Mouse (Mus musculus) forebrain, embryonic 10.5 days (tissue): ENCODE data around the gene Soga1. TPM values are rescaled to one million over a fixed set of nuclear protein-coding genes. Genes with fewer than 3 reads are reported as not detected.

Source experiments
- DNase-seq: peaks from one replicate; pipeline ENCODE4 v3.0.0-alpha.2; 2017; ENCODE audit warnings: low spot score; ENCODE audit errors: extremely low spot score
- H3K27ac ChIP-seq: fragments of 300-500 bp; sonication (generic); 2 replicates; pipeline ENCODE4 v1.5.1; 2016; ENCODE audit warnings: mild to moderate bottlenecking
- H3K27me3 ChIP-seq: fragments of 300-500 bp; sonication (generic); 2 replicates; pipeline ENCODE4 v1.6.1; 2016; ENCODE audit warnings: mild to moderate bottlenecking; ENCODE audit not compliant: poor library complexity, severe bottlenecking
- H3K36me3 ChIP-seq: fragments of 300-500 bp; sonication (generic); replicated peaks from 2 replicates; pipeline ENCODE4 v1.6.1; 2016; ENCODE audit warnings: mild to moderate bottlenecking, moderate library complexity
- H3K4me1 ChIP-seq: fragments of 300-500 bp; sonication (generic); 2 replicates; pipeline ENCODE4 v1.6.1; 2016
- H3K4me3 ChIP-seq: fragments of 300-500 bp; sonication (generic); 2 replicates; pipeline ENCODE4 v1.5.1; 2016; ENCODE audit warnings: mild to moderate bottlenecking, moderate library complexity
- H3K9me3 ChIP-seq: fragments of 300-500 bp; sonication (generic); 2 replicates; pipeline ENCODE4 v1.6.1; 2016; ENCODE audit warnings: mild to moderate bottlenecking, moderate library complexity
- WGBS: fragments of 180-500 bp; shearing (Covaris S2); methylation state at CpG from one replicate; pipeline ENCODE4 v1.1.7; 2016; 5-methylcytosine and 5-hydroxymethylcytosine counted together
- polyA plus RNA-seq: library from polyadenylated mRNA; unstranded; fragments of >200 nt; fragmentation: Nextera tagmentation; extraction: Ambion mirVana; gene quantifications from 2 replicates; pipeline ENCODE4 v1.2.1, GENCODE M21; 2016

Soga1 gene
- polyA plus RNA-seq, 1 experiment from 2014 or later = 4.0 TPM

GRCm38 (mm10) chr2:157068701-157069354, 10.2 kb downstream of the Soga1 start:
- H3K4me3 ChIP-seq = 0 out of 2 replicates have a peak overlapping the region, but pooled peaks have one; percentile 1
- H3K27ac ChIP-seq = peak overlapping the region; percentile 66
- peaks cover 97% of the 10 kb centered on the region for H3K4me1 ChIP-seq
- DNase-seq = no peak
- 76% methylated on average over 14 of the region's 14 CpGs for WGBS
- no peaks in the 10 kb centered on the region for H3K27me3 ChIP-seq
- H3K36me3 ChIP-seq = peaks cover 67% of the 10 kb centered on the region
- H3K9me3 ChIP-seq = no peaks in the 10 kb centered on the region

DNA sequence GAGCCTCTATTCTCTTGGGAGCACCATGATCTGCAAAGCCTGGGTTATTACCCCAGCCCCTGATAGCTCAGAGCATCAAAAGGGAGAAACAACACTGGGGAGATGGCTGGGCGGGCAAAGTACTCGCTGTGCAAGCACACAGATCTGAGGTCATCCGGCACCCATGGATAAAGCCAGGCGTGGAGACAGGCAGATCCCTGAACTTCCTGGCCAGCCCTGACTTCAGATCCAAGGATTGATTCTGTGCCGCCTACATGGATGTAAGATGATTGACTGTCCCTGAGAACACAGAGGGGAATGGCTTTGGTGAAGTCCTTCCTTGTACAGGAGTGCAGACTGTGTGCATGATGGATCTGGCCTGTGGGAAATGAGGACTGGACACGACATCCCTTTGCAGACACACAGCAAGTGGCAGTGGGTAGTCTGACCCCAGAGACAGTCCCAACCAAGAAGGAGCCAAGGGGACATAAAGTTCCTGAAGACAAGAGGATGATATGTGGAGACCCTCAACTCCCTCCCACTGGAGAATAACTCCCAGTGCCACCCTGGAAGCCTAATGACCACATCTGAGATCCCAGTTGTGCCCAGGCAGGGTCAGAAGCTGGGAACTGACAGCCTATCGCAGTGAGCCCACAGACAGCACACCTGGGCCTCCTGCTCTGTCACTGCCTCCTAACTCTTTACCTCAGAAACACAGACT, 12.2 kb downstream of the Soga1 start:
- WGBS = 90% methylated on average over 7 of the region's 7 CpGs
- no peak overlapping the region for H3K27ac ChIP-seq

GRCm38 (mm10) chr2:157065879-157066226, 13.2 kb downstream of the Soga1 start:
- H3K4me3 ChIP-seq = no peak overlapping the region
- no peak for DNase-seq
- H3K9me3 ChIP-seq = no peaks in the 10 kb centered on the region
- H3K4me1 ChIP-seq = peaks cover 88% of the 10 kb centered on the region
- no peaks in the 10 kb centered on the region for H3K27me3 ChIP-seq
- H3K27ac ChIP-seq = no peak overlapping the region
- peaks cover 60% of the 10 kb centered on the region for H3K36me3 ChIP-seq
- WGBS = 84% methylated on average over 7 of the region's 7 CpGs

More for the DNA sequence above, 12.2 kb downstream of the Soga1 start:
- Histone ChIP-seq H3K36me3 (peaks cover 62% of the 10 kb centered on the region), H3K9me3 (no peaks in the 10 kb centered on the region), H3K4me3 (no peak overlapping the region), H3K27me3 (no peaks in the 10 kb centered on the region), H3K4me1 (peaks cover 96% of the 10 kb centered on the region)
- no peak for DNase-seq

GRCm38 (mm10) chr2:157064978-157065878, 13.8 kb downstream of the Soga1 start:
- H3K9me3 ChIP-seq = no peaks in the 10 kb centered on the region
- peak overlapping the region; percentile 25; the same call in 1 of the 2 replicates for H3K27ac ChIP-seq
- WGBS = 82% methylated on average over 14 of the region's 14 CpGs
- DNase-seq = no peak
- H3K36me3 ChIP-seq = peaks cover 57% of the 10 kb centered on the region
- H3K4me1 ChIP-seq = peaks cover 82% of the 10 kb centered on the region
- H3K27me3 ChIP-seq = no peaks in the 10 kb centered on the region
- H3K4me3 ChIP-seq = no peak overlapping the region

DNA sequence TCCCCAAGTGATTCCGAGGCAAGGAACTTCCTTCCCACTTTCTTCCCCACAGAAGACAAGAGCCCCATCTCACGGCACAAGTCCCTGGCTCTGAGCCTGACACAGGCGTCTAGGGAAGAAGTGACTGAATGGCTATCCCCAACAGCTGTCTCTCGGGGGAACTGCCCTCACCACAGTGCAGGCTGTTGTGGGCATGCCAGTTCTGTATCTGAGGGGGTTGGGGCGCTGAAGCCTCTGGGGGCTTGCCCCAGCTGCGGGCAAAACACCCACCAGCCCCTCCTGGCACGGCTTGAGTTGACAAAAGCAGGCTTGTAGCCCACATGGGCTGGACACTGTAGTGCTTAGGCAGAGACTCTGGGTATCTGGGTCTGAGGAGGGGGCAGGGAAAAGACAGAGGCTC, 14.9 kb downstream of the Soga1 start:
- Histone ChIP-seq H3K4me3 (no peak overlapping the region), H3K4me1 (peaks cover 78% of the 10 kb centered on the region), H3K9me3 (no peaks in the 10 kb centered on the region), H3K27ac (0 out of 2 replicates have a peak overlapping the region, but pooled peaks have one; percentile 35), H3K36me3 (peaks cover 60% of the 10 kb centered on the region), H3K27me3 (no peaks in the 10 kb centered on the region)
- no peak for DNase-seq
- 86% methylated on average over 7 of the region's 7 CpGs for WGBS

GRCm38 (mm10) chr2:157063241-157063700, 15.8 kb downstream of the Soga1 start:
- H3K9me3 ChIP-seq = no peaks in the 10 kb centered on the region
- H3K27me3 ChIP-seq = no peaks in the 10 kb centered on the region
- H3K4me1 ChIP-seq = peaks cover 78% of the 10 kb centered on the region
- 90% methylated on average over 4 of the region's 4 CpGs for WGBS
- peak overlapping the region; percentile 33; the same call in 1 of the 2 replicates for H3K27ac ChIP-seq
- no peak for DNase-seq
- no peak overlapping the region for H3K4me3 ChIP-seq
- H3K36me3 ChIP-seq = peaks cover 67% of the 10 kb centered on the region

DNA sequence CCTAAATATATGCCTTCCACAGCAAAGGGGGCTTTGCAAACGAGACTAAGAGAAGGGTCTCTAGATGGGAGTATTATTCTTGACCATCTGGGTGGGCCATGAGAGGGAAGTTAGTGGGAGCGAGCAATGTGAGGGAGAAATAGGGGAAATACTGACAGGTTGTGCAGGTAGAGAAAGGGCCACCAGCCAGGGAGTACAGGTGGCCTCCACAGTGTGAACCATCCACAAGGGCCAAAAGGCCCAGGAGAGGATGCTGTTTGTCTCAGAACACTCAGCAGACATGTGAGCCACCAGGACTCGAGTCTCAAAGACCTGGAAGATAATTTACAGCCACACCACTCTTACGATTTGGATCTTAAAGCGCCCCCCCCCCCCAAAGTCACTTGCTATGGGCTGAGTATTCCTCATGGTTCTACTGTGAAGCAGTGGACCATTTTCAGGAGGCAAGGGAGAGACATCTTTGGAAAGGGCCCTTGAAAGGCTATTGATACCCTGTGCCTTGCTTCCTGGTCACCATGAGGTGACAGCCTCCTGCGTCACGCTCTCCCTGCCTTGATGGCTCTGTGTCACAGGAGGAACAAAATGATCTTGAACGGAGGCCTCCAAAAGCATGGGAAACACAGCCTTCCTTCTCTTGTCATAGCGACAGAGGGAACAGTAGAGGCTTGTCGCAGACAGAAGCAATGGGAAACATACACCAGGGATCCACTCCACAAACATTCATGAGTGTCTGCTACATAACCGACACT, 18.3 kb downstream of the Soga1 start:
- Histone ChIP-seq H3K36me3 (peaks cover 72% of the 10 kb centered on the region), H3K4me1 (peaks cover 66% of the 10 kb centered on the region)
- WGBS = 92% methylated on average over 11 of the region's 11 CpGs

DNA sequence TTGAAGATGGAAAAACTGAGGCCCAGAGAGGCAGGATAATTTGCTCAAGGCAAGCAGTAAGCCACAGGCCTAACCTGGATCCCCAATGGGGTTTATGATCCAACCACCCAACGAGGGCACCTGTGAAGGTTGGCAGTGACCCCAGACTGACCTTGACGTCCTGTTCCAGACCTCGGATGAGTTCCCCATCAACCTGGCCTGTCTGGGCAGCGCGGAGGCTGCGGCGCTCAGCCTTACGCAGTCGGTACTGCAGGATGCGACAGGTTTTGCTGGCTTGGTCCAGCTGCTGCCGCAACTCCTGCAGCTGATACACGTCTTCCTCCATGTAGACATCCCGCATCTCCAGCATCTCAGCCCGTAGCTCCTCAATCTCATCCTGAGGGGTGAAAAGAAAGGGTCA, 19.0 kb downstream of the Soga1 start:
- 94% methylated on average over 14 of the region's 14 CpGs for WGBS
- Histone ChIP-seq H3K36me3 (peaks cover 75% of the 10 kb centered on the region), H3K4me3 (no peak overlapping the region), H3K9me3 (no peaks in the 10 kb centered on the region), H3K27me3 (no peaks in the 10 kb centered on the region), H3K4me1 (peaks cover 59% of the 10 kb centered on the region), H3K27ac (0 out of 2 replicates have a peak overlapping the region, but pooled peaks have one; percentile 91)
- DNase-seq = no peak

More for the DNA sequence above, 18.3 kb downstream of the Soga1 start:
- no peak for DNase-seq
- no peaks in the 10 kb centered on the region for H3K9me3 ChIP-seq
- no peaks in the 10 kb centered on the region for H3K27me3 ChIP-seq
- H3K4me3 ChIP-seq = no peak overlapping the region
- no peak overlapping the region for H3K27ac ChIP-seq

- H3K36me3 ChIP-seq = peaks cover 76% of the 10 kb centered on the region
- DNase-seq = no peak
- WGBS = 42% methylated on average over 8 of the region's 8 CpGs
- no peaks in the 10 kb centered on the region for H3K27me3 ChIP-seq
- H3K4me3 ChIP-seq = peak overlapping the region; percentile 44; the same call in 1 of the 2 replicates
- peaks cover 50% of the 10 kb centered on the region for H3K4me1 ChIP-seq
- peak overlapping the region; percentile 91 for H3K27ac ChIP-seq
- no peaks in the 10 kb centered on the region for H3K9me3 ChIP-seq
Observed at GRCm38 (mm10) chr2:157059166-157059565, 19.9 kb downstream of the Soga1 start.

GRCm38 (mm10) chr2:157058342-157058998, 20.6 kb downstream of the Soga1 start:
- DNase-seq = peak; percentile 85
- Histone ChIP-seq H3K9me3 (no peaks in the 10 kb centered on the region), H3K27ac (peak overlapping the region; percentile 91), H3K4me1 (peaks cover 43% of the 10 kb centered on the region), H3K36me3 (peaks cover 78% of the 10 kb centered on the region), H3K4me3 (peak overlapping the region; percentile 44), H3K27me3 (no peaks in the 10 kb centered on the region)
- 10% methylated on average over 17 of the region's 18 CpGs for WGBS

DNA sequence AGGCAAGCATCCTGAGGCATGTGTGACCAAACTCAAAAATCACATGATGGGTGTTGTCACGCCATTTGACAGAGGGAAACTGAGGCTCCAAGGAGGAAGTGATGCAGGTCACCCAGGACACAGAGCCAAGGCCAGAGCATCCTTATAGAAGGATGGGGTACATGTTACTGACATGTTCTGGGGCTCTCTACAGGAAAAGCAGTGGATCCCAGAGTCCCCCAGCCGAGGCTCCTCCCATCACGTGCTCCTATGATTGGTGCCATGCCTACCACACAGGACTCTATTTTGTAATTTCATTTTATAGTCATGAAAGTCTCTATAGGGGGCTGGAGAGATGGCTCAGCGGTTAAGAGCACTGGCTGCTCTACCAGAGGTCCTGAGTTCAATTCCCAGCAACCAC, 21.3 kb downstream of the Soga1 start:
- peak overlapping the region; percentile 91 for H3K27ac ChIP-seq
- peaks cover 78% of the 10 kb centered on the region for H3K36me3 ChIP-seq
- no peaks in the 10 kb centered on the region for H3K27me3 ChIP-seq
- peaks cover 36% of the 10 kb centered on the region for H3K4me1 ChIP-seq
- no peaks in the 10 kb centered on the region for H3K9me3 ChIP-seq
- 82% methylated on average over 4 of the region's 4 CpGs for WGBS
- DNase-seq = no peak
- H3K4me3 ChIP-seq = no peak overlapping the region
